Mouse (Mus musculus): Measurements from ENCODE around the gene Rfx2.

DNA sequence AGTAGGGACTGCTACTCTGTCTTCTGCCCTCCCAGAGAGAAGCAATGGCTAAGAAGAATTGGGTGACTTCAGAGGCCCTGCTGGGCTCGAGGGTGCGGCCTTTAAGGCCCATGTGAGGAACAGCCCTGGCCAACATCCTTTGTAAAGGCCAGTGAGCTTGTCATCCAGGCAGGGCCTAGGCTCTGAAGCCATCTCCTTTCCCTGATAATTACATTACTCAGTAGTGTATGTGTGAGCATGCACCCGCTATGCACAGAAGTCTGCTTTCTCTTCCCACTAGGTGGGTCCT, 15.8 kb downstream of the Rfx2 start:
- no peak for TF ChIP-seq GATA1 (IDR thresholded peaks at IDR 0.05; ENCODE audit: borderline replicate concordance, low read length)
- TF ChIP-seq CTCF (IDR thresholded peaks at IDR 0.05; ENCODE audit: low read depth, low read length) = no peak
- TF ChIP-seq TAL1 (conservative IDR thresholded peaks at IDR 0.05; ENCODE audit: low read depth, low read length) = no peak
- no peak for TF ChIP-seq POLR2AphosphoS5 (IDR thresholded peaks at IDR 0.05; ENCODE audit: insufficient replicate concordance, low read depth, low read length)
- TF ChIP-seq GATA2 (IDR thresholded peaks at IDR 0.05; ENCODE audit: borderline replicate concordance, low read depth, low read length) = no peak
